Mouse (Mus musculus) kidney, embryonic 15.5 days (tissue): ENCODE measurements around the gene Nptxr. TPM values are rescaled to one million over a fixed set of nuclear protein-coding genes. Genes with fewer than 3 reads are reported as not detected.
A peak's percentile ranks its signal among the peaks of the same experiment; 100 is the strongest.
"Not testable (repeated sequence)": the region's sequence is repeated elsewhere in the genome, so short reads cannot be mapped to it uniquely, and the experiment has no call there.

ENCODE experiments used
- ATAC-seq: fragments of 200-750 bp; cut with Nextera tagmentation; replicated peaks from 2 replicates; pipeline ENCODE4 v1.8.0; 2017; ENCODE audit warnings: moderate TSS enrichment; ENCODE audit not compliant: low FRiP score
- H3K27ac ChIP-seq: fragments of 300-500 bp; sonication (generic); 2 replicates; pipeline ENCODE4 v1.5.1; 2015; ENCODE audit warnings: mild to moderate bottlenecking, inconsistent platforms
- H3K27me3 ChIP-seq: fragments of 300-500 bp; sonication (generic); 2 replicates; pipeline ENCODE4 v1.6.1; 2015; ENCODE audit warnings: inconsistent platforms
- H3K36me3 ChIP-seq: fragments of 300-500 bp; sonication (generic); 2 replicates; pipeline ENCODE4 v1.6.1; 2015; ENCODE audit warnings: inconsistent platforms
- H3K4me1 ChIP-seq: fragments of 300-500 bp; sonication (generic); 2 replicates; pipeline ENCODE4 v1.6.1; 2015; ENCODE audit warnings: inconsistent platforms
- H3K4me2 ChIP-seq: fragments of 300-500 bp; sonication (generic); 2 replicates; pipeline ENCODE4 v1.6.1; 2015; ENCODE audit warnings: moderate library complexity, mild to moderate bottlenecking, inconsistent platforms
- H3K4me3 ChIP-seq: fragments of 300-500 bp; sonication (generic); replicated peaks from 2 replicates; pipeline ENCODE4 v1.5.1; 2015; ENCODE audit warnings: mild to moderate bottlenecking, inconsistent platforms
- H3K9ac ChIP-seq: fragments of 300-500 bp; sonication (generic); 2 replicates; pipeline ENCODE4 v1.6.1; 2015; ENCODE audit warnings: mild to moderate bottlenecking, inconsistent platforms
- H3K9me3 ChIP-seq: fragments of 300-500 bp; sonication (generic); replicated peaks from 2 replicates; pipeline ENCODE4 v1.6.1; 2016; ENCODE audit warnings: inconsistent platforms
- WGBS: fragments of 180-500 bp; shearing (Covaris S2); methylation state at CpG from one replicate; pipeline ENCODE4 v1.1.7; 2015; ENCODE audit warnings: mixed read lengths; 5-methylcytosine and 5-hydroxymethylcytosine counted together
- polyA plus RNA-seq: library from polyadenylated mRNA; unstranded; fragments of >200 nt; fragmentation: Nextera tagmentation; extraction: Ambion mirVana; gene quantifications from 2 replicates; pipeline ENCODE4 v1.2.1, GENCODE M21; 2015

The Nptxr gene
- polyA plus RNA-seq, 1 experiment from 2014 or later = 2.4 TPM

DNA sequence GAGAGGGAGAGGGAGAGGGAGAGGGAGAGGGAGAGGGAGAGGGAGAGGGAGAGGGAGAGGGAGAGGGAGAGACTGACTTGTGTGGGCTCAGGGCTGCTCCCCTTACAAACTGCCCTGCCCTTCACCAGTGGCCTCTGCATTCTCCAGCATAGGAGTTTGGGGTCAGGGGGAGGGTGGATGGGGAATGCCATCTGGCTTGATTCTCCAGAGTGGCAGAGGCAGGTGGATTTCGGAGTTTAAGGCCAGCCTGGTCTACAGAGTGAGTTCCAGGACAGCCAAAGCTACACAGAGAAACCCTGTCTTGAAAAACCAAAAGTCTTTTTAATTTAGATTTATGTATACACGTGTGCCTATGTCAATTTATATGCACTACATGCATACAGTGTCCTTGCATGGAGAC is 8.3 kb upstream of the Nptxr start:
- not testable (repeated sequence) for ATAC-seq, H3K4me2 ChIP-seq, H3K9me3 ChIP-seq, H3K9ac ChIP-seq, H3K27ac ChIP-seq, H3K4me1 ChIP-seq, H3K36me3 ChIP-seq, H3K4me3 ChIP-seq
- 67% methylated on average over 2 of the region's 2 CpGs for WGBS
- peaks cover 29% of the 10 kb centered on the region for H3K27me3 ChIP-seq

DNA sequence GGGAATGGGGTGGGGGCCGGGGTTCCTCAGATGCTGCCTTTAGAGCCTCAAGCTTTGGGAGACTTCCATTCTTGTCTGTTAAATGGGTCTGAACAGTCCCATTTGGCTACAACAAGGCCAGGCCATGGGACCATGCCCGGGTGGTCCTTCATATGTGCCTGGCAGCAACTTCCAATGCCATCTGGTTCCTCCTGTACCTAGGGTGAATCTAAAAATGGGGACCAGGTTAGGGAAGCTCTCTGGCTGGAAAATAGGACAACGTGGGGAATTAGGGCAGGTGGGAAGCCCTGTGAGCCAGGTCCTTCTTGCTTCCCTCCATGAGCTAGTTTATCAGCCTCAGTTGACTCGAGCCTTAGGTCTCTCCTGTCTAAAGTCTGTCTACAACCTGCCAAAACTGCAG is 6.4 kb upstream of the Nptxr start:
- Histone ChIP-seq H3K4me3 (no peak overlapping the region), H3K4me2 (no peak overlapping the region), H3K4me1 (no peaks in the 10 kb centered on the region), H3K9me3 (no peaks in the 10 kb centered on the region), H3K9ac (no peak overlapping the region), H3K27me3 (peaks cover 47% of the 10 kb centered on the region), H3K27ac (no peak overlapping the region), H3K36me3 (no peaks in the 10 kb centered on the region)
- WGBS = 64% methylated on average over 4 of the region's 4 CpGs
- no peak for ATAC-seq

DNA sequence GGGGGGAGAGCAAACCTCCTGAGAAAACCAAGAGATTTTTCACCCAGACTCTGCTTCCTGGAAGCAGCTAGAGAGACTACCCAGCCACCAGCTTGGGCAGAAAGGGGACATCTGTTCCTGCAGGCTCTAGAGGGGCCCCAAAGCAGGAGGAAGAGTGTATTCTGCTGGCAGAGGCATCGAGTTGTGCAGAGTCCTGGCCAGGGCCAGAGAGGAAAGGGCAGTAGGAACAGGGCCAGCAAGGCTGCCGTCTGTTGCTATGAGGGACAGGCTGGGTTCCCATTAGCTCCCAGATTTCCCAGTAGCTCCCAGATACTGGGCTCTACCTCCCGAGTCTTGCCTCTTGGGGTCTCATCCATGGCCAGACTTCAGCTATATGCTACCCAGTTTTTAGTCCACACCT is 5.5 kb upstream of the Nptxr start:
- peaks cover 56% of the 10 kb centered on the region for H3K27me3 ChIP-seq
- H3K36me3 ChIP-seq = no peaks in the 10 kb centered on the region
- H3K9me3 ChIP-seq = no peaks in the 10 kb centered on the region

DNA sequence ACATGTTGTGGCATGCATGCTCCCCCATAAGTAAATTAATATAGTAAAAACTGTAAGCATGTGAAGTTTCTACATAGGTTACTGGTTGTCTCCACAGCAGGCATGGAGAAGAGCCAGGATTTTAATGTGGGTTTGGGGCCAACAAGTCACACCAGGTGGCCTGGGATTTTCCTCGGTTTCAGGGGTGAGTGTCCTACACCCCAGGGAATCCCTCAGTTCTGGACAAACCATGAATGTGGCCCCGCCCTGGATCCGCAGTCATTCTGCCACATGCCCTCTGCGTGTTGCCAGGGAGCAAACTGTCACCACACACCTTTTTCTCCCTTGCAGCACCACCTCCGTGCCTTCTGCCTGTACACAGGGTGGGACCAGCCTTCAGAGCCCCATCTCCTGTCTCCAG is 4.1 kb upstream of the Nptxr start:
- Histone ChIP-seq H3K9me3 (no peaks in the 10 kb centered on the region), H3K4me2 (no peak overlapping the region), H3K4me1 (peaks cover 17% of the 10 kb centered on the region), H3K4me3 (no peak overlapping the region), H3K27ac (no peak overlapping the region), H3K36me3 (no peaks in the 10 kb centered on the region), H3K27me3 (peaks cover 70% of the 10 kb centered on the region), H3K9ac (no peak overlapping the region)
- 56% methylated on average over 5 of the region's 5 CpGs for WGBS
- ATAC-seq = no peak

More for the DNA sequence above, 5.5 kb upstream of the Nptxr start:
- Histone ChIP-seq H3K9ac (no peak overlapping the region), H3K4me1 (peaks cover 3% of the 10 kb centered on the region), H3K27ac (no peak overlapping the region), H3K4me2 (no peak overlapping the region), H3K4me3 (no peak overlapping the region)
- no peak for ATAC-seq
- WGBS = 60% methylated on average over 3 of the region's 3 CpGs

DNA sequence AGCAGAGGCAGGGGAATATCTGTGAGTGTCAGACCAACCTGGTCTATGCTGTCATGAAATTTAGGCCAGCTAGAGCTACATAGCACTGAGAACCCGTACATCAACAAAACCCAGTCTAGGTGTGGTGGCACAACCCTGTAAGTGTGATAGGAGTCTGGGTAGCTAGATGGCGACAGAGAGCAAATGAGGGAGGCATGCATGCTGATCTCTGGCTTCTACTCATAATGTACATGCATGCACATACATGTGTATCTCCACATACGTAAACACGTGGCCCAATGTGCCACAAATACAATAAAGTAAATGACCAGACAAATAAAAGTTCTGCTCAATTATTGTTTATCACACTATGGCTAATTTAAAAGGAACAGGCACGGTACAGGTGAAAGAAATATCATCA is 3.5 kb upstream of the Nptxr start:
- no peak for ATAC-seq
- whole genome bisulfite sequencing = 37% methylated on average over 5 of the region's 5 CpGs
- H3K27me3 ChIP-seq = peaks cover 76% of the 10 kb centered on the region

DNA sequence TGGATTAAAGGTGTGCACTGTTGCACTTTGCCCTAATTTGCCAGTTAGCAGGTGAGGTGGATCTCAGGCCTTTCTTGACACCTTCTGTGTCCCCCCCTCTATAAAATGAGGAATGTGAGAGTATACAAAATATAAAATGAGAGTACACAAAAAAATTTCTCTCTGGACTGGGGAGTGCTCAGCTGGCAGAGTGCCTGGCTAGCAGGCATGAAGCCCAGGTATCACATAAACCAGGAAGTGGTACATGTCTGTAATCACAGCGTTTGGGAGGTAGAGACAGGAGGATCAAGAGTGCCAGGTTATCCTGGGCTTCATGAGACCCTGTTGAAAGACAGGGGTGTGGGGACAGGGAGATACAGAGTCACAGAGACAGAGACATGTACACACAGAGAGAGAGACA is 2.5 kb upstream of the Nptxr start:
- ATAC-seq = no peak
- H3K36me3 ChIP-seq = no peaks in the 10 kb centered on the region
- WGBS = 51% methylated on average over 1 of the region's 1 CpGs
- H3K9ac ChIP-seq = no peak overlapping the region
- H3K27ac ChIP-seq = no peak overlapping the region
- H3K4me3 ChIP-seq = no peak overlapping the region
- H3K9me3 ChIP-seq = no peaks in the 10 kb centered on the region
- H3K4me2 ChIP-seq = no peak overlapping the region
- peaks cover 22% of the 10 kb centered on the region for H3K4me1 ChIP-seq
- peaks cover 86% of the 10 kb centered on the region for H3K27me3 ChIP-seq

More for the DNA sequence above, 3.5 kb upstream of the Nptxr start:
- Histone ChIP-seq H3K9me3 (no peaks in the 10 kb centered on the region), H3K36me3 (no peaks in the 10 kb centered on the region), H3K9ac (no peak overlapping the region), H3K4me2 (no peak overlapping the region), H3K4me3 (no peak overlapping the region), H3K4me1 (peaks cover 22% of the 10 kb centered on the region), H3K27ac (no peak overlapping the region)

DNA sequence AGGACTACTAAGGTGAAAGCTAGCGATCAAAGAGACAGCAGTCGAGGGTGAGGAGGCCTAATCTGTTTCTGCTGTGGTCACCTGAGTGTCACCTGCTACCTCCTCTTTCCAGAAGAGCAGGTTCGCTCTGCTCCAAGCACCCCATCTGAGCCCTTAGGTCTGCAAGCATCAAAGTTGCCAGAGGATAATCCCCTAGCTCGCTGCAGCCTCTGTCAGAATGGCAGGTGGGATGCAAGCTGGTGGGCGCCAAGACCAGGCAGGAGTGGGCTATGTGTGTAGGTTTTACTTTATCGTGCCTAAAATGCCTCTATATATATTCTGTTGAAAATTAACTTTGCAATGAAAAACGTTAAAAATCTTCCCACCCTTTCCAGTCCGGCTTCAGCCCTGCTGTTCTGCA is 680 bp upstream of the Nptxr start:
- peaks cover 99% of the 10 kb centered on the region for H3K27me3 ChIP-seq
- WGBS = 23% methylated on average over 8 of the region's 8 CpGs
- no peaks in the 10 kb centered on the region for H3K9me3 ChIP-seq
- no peak for ATAC-seq
- H3K4me3 ChIP-seq = peak overlapping the region; percentile 65
- no peak overlapping the region for H3K27ac ChIP-seq
- peaks cover 22% of the 10 kb centered on the region for H3K4me1 ChIP-seq
- no peak overlapping the region for H3K9ac ChIP-seq
- peak overlapping the region; percentile 98 for H3K4me2 ChIP-seq
- no peaks in the 10 kb centered on the region for H3K36me3 ChIP-seq

DNA sequence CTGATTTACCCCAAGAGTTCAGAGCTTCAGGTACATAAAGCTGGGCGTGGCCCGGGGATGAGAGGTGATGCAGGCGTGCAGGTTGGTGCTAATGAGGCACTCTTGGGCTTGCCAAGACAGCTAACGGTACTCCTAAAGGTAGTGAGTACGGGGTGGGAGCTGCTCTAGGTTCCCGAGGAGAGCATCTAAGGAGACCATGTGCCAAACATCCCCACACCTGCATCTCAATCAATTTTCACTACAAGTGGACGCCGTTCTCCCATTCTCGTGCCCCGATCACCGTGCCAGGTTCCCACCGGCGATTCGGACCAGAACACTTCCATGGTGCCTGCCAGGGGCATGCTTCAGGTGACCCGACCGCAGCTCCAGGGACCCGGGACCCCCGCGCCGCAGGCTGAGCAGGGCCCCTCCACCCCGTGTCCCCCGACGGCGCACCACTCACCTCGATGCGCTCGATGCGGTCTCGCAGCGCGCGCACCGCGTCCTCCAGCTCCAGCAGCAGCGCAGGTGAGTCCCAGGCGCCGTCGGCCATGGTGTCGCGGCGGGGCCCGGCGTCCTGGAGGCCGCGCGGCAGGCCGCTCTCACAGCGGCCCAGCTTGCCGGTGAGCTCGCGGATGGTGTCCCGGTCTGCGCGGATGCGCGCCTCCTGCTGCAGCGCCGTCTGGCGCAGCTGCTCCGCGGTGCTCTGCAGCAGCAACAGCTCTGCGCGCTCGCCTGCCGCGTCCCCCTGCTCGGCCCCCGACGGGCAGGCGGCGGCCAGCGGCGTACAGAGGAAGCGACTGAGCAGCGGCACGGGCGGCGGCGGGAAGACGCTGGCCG is 824 bp downstream of the Nptxr start:
- Histone ChIP-seq H3K27me3 (peaks cover 89% of the 10 kb centered on the region), H3K9me3 (no peaks in the 10 kb centered on the region), H3K4me2 (peak overlapping the region; percentile 98), H3K4me1 (peaks cover 22% of the 10 kb centered on the region), H3K4me3 (peak overlapping the region; percentile 65), H3K27ac (no peak overlapping the region), H3K9ac (peak overlapping the region; percentile 54), H3K36me3 (no peaks in the 10 kb centered on the region)
- WGBS = 5% methylated on average over 80 of the region's 81 CpGs
- peak; percentile 59; the same call in 1 of the 2 replicates for ATAC-seq

DNA sequence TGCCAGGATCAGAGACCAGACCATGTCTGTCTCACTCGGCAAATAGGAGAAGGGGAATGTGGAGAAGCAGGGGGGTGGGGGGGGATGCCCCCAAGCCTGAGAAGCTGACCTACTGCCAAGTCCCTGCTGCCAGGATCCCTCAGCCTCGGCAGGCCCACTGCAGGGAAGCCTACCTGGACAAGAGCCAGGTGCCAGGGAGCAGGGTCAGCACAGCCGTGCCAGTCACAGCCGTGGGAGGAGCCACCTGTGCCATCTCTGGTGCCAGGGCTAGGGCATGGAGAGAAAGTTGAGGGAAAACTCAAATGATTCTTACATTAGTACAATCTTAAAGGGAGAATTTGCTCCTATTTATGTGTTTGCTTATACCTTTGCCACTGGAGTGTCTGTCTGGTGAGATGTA is 2.3 kb downstream of the Nptxr start:
- no peak for ATAC-seq
- Histone ChIP-seq H3K4me3 (no peak overlapping the region), H3K9me3 (no peaks in the 10 kb centered on the region), H3K36me3 (no peaks in the 10 kb centered on the region), H3K27me3 (peaks cover 75% of the 10 kb centered on the region), H3K4me1 (peaks cover 22% of the 10 kb centered on the region), H3K9ac (no peak overlapping the region), H3K27ac (no peak overlapping the region), H3K4me2 (no peak overlapping the region)
- WGBS = 67% methylated on average over 4 of the region's 4 CpGs

DNA sequence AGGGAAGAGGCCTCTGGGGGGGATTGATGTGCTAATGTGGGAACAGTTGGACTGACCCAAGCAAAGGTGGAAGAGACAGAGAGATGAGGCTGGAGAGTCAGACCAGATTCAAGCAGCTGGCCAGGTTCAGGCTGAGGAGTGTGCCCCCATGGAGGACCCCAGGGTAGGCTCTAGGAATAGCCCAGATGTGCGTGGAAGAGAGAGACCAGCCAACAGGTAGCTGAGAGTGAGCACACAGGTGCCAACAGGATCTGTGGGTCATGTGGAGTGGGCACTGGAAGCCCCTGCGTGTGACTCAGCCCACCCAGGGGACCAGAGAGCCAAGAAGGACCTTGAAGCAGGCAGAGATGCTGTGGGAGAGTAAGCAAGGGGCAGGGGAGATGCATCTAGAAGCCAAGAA is 2.9 kb downstream of the Nptxr start:
- H3K9ac ChIP-seq = no peak overlapping the region
- WGBS = 68% methylated on average over 2 of the region's 2 CpGs
- H3K4me2 ChIP-seq = no peak overlapping the region
- ATAC-seq = no peak
- peaks cover 68% of the 10 kb centered on the region for H3K27me3 ChIP-seq
- no peaks in the 10 kb centered on the region for H3K36me3 ChIP-seq
- no peak overlapping the region for H3K4me3 ChIP-seq
- H3K4me1 ChIP-seq = peaks cover 22% of the 10 kb centered on the region
- H3K9me3 ChIP-seq = no peaks in the 10 kb centered on the region
- H3K27ac ChIP-seq = no peak overlapping the region

DNA sequence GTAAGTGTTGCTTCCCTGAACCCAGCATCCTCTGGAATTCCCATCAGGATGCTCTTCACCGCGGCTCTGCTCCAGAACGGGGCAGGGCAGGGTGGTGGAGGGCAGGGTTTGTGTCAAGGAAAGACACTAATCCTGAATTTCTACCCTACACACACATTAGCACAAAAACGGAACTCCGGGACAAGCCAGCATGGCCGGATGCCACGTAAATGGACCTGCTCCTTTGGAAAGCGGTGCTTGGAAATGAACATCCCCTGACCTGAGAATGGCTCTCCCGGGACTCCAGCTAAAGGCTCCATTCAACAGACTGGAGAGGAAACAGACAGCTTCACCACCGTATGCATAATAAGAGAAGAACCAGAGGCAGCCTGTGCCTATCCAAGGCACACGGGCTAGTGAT is 3.9 kb downstream of the Nptxr start:
- Histone ChIP-seq H3K27me3 (peaks cover 59% of the 10 kb centered on the region), H3K9ac (no peak overlapping the region), H3K27ac (no peak overlapping the region), H3K4me2 (no peak overlapping the region), H3K4me1 (peaks cover 22% of the 10 kb centered on the region), H3K4me3 (no peak overlapping the region), H3K9me3 (no peaks in the 10 kb centered on the region), H3K36me3 (no peaks in the 10 kb centered on the region)
- no peak for ATAC-seq
- WGBS = 60% methylated on average over 11 of the region's 11 CpGs

DNA sequence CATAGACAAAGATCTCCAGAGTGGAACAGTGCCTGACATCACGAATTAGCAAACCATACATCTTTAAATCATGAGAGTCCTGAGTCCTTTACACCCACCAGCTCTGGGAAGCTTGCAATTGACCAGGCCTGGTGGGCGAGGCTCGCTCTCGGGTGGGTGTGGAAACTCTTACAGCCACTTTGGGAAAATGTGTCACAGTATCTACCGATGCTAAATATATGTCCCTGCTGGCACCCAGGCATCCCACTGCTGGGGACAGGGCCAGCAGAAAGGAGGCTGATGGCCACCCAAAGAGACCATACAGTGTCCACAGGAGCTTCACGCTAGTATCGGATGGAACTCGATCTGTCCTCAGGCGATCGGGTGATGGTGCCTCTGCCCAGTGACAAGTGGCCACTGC is 6.0 kb downstream of the Nptxr start:
- no peak overlapping the region for H3K9ac ChIP-seq
- no peak overlapping the region for H3K4me3 ChIP-seq
- H3K4me2 ChIP-seq = no peak overlapping the region
- WGBS = 85% methylated on average over 10 of the region's 10 CpGs
- no peaks in the 10 kb centered on the region for H3K9me3 ChIP-seq
- no peak overlapping the region for H3K27ac ChIP-seq
- ATAC-seq = no peak
- peaks cover 45% of the 10 kb centered on the region for H3K27me3 ChIP-seq
- no peaks in the 10 kb centered on the region for H3K36me3 ChIP-seq
- H3K4me1 ChIP-seq = peaks cover 5% of the 10 kb centered on the region

DNA sequence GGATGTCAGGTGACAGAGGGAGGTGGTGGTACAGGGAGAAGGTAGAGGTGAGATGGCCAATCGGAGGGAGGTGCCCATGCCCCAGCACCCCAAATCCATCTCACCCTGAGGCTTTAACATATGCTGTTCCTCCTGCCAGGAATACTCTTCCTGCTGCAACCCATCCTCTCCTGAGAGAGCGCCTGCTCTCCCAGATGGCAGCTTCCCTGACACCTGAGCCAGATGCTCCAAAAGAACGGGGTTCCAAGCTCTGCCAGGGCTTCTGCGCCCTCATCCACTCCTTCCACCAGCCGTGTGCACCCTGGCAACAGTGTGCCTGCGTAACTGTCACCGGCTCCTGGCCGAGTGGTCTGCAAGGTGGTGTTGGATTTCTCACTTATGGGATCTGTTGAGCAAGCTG is 6.9 kb downstream of the Nptxr start:
- 71% methylated on average over 8 of the region's 8 CpGs for WGBS
- Histone ChIP-seq H3K9ac (no peak overlapping the region), H3K27me3 (peaks cover 41% of the 10 kb centered on the region), H3K4me1 (no peaks in the 10 kb centered on the region), H3K36me3 (no peaks in the 10 kb centered on the region), H3K9me3 (no peaks in the 10 kb centered on the region), H3K4me2 (no peak overlapping the region), H3K27ac (no peak overlapping the region), H3K4me3 (no peak overlapping the region)
- no peak for ATAC-seq
